Mouse (Mus musculus): ENCODE measurements around the gene Phf1.

- TF ChIP-seq GATA1 (IDR thresholded peaks at IDR 0.05; ENCODE audit: low read length) (no peak), TAL1 (IDR thresholded peaks at IDR 0.05; ENCODE audit: low read length) (no peak)
Observed at GRCm38 (mm10) chr17:26961572-26962240, 28.9 kb downstream of the Phf1 start.
